Mouse (Mus musculus): ENCODE data around the gene Zfp296.

Zfp296 gene

DNA sequence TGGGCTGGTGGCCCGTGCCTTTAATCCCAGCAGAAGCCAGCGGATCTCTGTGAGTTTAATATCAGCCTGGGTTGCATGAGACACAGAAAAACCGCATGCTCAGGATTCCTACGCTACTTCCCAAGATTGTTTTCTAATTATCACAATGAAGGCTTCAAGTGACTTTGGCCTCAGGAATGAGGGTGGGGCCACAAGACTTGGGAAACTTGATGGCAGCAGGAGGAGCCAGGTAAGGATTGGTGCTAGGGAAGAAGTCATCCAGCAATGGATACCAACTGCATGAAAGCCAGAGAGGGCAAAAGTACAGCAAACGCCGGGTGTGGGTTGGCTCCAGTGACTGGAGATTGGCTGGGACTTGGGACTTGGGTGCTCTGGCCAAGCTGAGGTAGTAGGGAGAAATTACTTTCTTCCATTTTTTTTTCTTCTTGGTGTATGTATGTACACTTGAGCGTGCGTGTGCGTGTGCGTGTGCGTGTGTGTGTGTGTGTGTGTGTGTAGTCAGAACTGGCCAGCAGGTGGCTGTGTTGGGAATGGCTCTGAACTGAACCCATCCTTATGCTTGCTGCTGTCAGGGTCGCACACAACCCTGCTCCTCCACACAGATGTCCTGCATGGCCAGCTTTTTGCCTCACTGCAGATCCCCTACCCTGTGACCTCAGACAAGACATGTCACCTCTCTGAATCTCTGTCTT, 32.7 kb downstream of the Zfp296 start:
- DNase-seq: no peak

GRCm38 (mm10) chr7:19610969-19611368, 33.9 kb downstream of the Zfp296 start:
- DNase-seq: no peak

GRCm38 (mm10) chr7:19615036-19615577, 38.0 kb downstream of the Zfp296 start:
- no peak for DNase-seq

DNA sequence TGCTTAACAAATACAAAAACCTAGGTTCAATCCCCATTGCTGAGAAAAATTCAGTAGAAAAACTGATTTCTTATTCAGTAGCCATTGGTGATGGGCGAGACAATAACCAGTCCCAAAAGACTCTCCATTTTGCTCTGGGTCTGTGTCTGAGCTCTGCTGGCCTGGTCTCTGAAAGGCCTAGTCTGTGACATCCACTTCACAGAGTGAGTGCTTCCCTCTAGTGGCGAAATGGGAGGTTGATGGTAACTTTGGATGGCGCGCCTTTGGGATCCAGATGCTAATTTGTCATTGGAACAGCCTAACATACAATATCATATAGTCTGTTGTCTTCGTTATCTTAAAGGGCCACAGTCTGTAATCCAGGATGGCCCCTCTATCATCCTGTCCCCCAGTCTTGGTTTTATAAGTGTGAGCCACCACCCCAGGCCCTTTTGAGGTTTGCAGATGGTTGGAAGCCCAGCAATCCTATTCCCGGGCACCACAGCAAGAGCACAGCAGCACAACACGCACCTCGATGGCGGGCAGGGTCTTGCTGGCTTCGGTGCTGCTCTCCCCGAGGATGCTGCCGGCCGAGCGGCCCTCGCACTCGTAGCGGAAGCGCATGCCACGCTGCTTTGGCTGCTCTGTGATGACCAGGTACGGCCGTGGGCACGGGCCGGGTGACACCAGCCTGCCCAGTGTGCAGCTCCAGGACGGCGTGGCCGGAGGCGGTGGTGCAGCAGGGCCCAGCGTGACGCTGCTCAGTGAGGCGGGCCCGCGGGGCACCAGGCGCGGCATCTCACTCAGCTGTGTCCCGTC, 42.1 kb downstream of the Zfp296 start:
- peak; percentile 80 to 87 for DNase-seq

GRCm38 (mm10) chr7:19620811-19621210, 43.7 kb downstream of the Zfp296 start:
- no peak for DNase-seq

DNA sequence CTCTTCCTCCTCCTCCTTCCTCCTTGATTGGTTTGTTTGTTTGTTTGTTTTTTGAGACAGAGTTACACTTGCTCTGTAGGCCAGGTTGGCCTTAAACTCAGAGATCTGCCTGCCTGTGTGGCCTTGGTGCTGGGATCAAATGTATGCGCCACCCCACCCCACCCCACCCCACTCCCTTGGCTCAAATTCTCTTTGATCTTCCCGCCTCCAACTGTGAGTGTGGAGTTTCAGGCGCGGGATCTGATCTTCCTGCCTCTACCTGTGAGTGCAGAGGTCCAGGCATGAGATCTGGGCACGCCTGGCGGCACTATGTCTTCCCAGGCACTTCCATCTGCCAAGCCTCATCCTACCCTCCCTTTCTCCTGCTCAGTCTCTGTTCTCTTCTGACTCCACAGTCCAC, 45.2 kb downstream of the Zfp296 start:
- DNase-seq: no peak

- no peak for DNase-seq
Observed at GRCm38 (mm10) chr7:19623433-19623832, 46.3 kb downstream of the Zfp296 start.

- DNase-seq: no peak
Observed at GRCm38 (mm10) chr7:19627721-19628120, 50.6 kb downstream of the Zfp296 start.

DNA sequence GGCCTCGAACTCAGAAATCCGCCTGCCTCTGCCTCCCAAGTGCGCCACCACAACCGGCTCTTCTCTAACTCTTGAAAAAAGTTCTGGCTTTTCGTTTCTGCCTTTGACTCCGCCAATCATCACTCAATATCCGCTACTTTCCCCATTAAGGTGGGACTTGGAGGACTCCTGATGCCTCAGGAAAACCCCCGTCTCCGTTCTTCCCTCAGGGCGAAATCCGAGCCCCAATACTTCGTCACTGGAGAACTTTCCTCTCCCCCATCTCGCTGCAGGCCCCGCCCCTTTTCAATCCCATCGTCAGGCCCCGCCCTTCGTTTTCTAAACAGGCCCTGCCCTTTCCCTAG, 51.1 kb downstream of the Zfp296 start:
- no peak for DNase-seq

DNA sequence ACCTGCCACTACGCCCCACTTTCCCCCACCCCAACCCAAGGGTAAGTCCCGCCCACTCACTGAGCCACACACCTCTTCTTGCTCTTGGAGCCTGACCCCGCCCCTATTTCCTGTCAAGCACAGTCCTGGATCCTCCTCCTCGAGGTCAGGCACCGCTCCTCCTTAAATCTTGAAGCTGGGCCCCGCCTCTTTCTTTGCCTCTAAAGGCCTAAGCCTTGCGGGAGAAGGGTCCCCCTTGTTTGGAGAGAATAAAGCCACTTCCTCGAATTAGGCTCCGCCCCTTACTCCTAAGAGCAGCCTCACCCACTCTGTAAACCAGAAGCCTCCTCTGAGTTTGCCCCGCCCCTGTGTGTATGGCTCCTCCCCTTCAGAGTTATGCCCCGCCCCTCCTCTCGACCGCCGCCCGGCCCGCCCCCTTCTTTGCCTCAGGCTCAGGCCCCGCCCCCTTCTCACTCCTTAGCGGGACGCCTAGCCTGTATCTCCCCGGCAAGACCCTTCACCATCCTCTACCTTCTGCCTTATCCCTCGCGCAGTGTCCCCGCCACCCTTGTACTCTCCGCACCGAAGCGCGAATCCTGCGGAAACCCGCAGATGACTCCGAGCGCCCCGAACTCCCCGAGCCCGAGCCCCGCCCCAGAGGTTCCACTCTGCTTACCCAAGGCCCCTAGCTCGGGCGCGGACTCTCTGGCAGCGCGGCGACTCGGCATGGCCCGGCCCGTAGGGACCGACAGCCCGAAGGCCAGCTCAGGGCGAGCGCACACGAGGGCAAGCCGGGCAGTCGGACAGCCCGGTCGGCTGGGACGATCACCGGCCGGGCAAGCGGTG, 51.7 kb downstream of the Zfp296 start:
- peak; percentile 84 to 85 for DNase-seq

- DNase-seq: peak; percentile 95 to 96
Observed at GRCm38 (mm10) chr7:19629361-19629734, 52.3 kb downstream of the Zfp296 start, which contains the start of gene Relb. Relb (minus strand) TSS chr7:19629438.

Data from cerebellum, postnatal 14 days (tissue).